8 mouse cellular contexts compared by ENCODE assay signal in the genomic region with DNA sequence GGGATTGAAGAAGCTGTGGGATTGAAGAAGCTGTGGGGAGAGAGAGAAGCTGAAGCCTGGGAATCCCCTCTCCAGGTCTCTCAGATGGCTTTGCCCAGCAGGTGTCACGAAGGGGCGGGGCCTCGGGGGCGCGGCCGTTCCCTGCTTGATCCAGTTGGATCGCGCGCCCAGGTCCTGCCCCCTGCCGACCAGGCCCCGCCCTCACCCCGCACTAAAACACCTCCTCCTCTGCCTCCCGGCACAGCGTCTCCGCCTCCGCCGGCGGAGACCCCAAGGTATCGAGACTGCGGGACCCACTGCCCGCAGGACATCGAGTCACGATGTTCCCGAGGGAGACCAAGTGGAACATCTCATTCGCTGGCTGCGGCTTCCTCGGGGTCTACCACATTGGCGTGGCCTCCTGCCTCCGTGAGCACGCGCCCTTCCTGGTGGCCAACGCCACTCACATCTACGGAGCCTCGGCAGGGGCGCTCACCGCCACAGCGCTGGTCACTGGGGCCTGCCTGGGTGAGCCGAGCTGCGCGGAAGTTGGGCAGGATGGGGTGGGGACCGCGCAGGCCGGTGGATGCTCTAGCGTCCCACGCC. TPM values are rescaled to one million over a fixed set of nuclear protein-coding genes. Genes with fewer than 3 reads are reported as not detected.
A peak's percentile ranks its signal among the peaks of the same experiment; 100 is the strongest.
DNase-seq lines count a peak whose midpoint lies in the region; ATAC-seq and TF ChIP-seq lines count a peak whose summit lies in the region.

Gene Pnpla2, plus strand, starts transcription at position 232 of the 585 bp plus-strand sequence.

- no peaks in the 10 kb centered on the region for H3K9me3 ChIP-seq in hindbrain, postnatal 0 days (ENCODE audit: low read length)

- 0 out of 2 replicates have a peak, but pooled peaks cover 8% of the 10 kb centered on the region for H3K4me1 ChIP-seq in hindbrain, postnatal 0 days (ENCODE audit: insufficient read depth, low read length)

- no peaks in the 10 kb centered on the region for H3K27me3 ChIP-seq in hindbrain, postnatal 0 days (ENCODE audit: insufficient read depth, low read length)

- DNase-seq in gastrocnemius, adult 8-10 months (ENCODE audit: low spot score in 2 of 2), result peak; percentile 93 to 94
- DNase-seq in hindbrain, postnatal 0 days (ENCODE audit: low spot score), result peak; percentile 92
- peak; percentile 86 to 98 for DNase-seq in left cerebral cortex, postnatal 10 days (ENCODE audit: extremely low spot score in 1 of 2, low spot score in 2 of 2)
- peak; percentile 95 for DNase-seq in right cerebral cortex, postnatal 10 days (ENCODE audit: low spot score in 2 of 2)
- peak; percentile 97 for DNase-seq in urinary bladder, postnatal 14 days (ENCODE audit: low spot score)

- peaks cover 19% of the 10 kb centered on the region for H3K36me3 ChIP-seq in hindbrain, postnatal 0 days (ENCODE audit: insufficient read depth, low read length)

- TF ChIP-seq CTCF in hindbrain, postnatal 0 days (IDR thresholded peaks at IDR 0.05; ENCODE audit: low read depth), result peak; percentile 40

- intact Hi-C loops in left cerebral cortex, postnatal 10 days (cut with DNase I), result no loop called here

- under 1% methylated on average over 44 of the region's 45 CpGs for WGBS in hindbrain, postnatal 0 days

- H3K4me3 ChIP-seq in hindbrain, postnatal 0 days (ENCODE audit: low read length), result peak within 1 kb of the TSS; percentile 80

- peak within 1 kb of the TSS; percentile 72 for H3K9ac ChIP-seq in hindbrain, postnatal 0 days (replicated peaks; ENCODE audit: low read length)

- peak within 1 kb of the TSS; percentile 98 for H3K4me2 ChIP-seq in hindbrain, postnatal 0 days (ENCODE audit: low read depth, low read length)

- H3K27ac ChIP-seq in hindbrain, postnatal 0 days, result peak within 1 kb of the TSS; percentile 84

- peak; percentile 81 for ATAC-seq in activated CD4-positive, CD25-positive, alpha-beta regulatory T cell, adult 4 months
- peak; percentile 80 for ATAC-seq in common myeloid progenitor, adult 5-6 weeks (replicated peaks; ENCODE audit: low read depth, poor library complexity, severe bottlenecking)
- peak; percentile 85 for ATAC-seq in hindbrain, postnatal 0 days
- ATAC-seq in megakaryocyte progenitor cell, adult 5-6 weeks (replicated peaks; ENCODE audit: poor library complexity), result peak; percentile 74

RNA-seq across cellular contexts. Expression of gene Pnpla2, which starts in this region (rescaled TPM):
- polyA plus RNA-seq in activated CD4-positive, CD25-positive, alpha-beta regulatory T cell, adult 4 months (2017; shearing (Covaris generic)), result 10 to 100 TPM; 58.2 to 70.2 TPM
- 13.9 and 14.4 TPM in 2 replicates for total RNA-seq in common myeloid progenitor, adult 5-6 weeks (2017)
- total RNA-seq in gastrocnemius, adult 8-10 months (2022), result 100 to 1,000 TPM; 250 to 384 (median 284) TPM
- 8.5 and 10.0 TPM in 2 replicates for total RNA-seq in hindbrain, postnatal 0 days (2014; rRNA removed)
- 20.0 and 22.4 TPM in 2 replicates for polyA plus RNA-seq in hindbrain, postnatal 0 days (2015; fragmentation: Nextera tagmentation; extraction: Ambion mirVana)
- 10 to 100 TPM; 19.2 to 25.5 TPM for total RNA-seq in left cerebral cortex, postnatal 10 days (2021)
- 44.5 and 44.9 TPM in 2 replicates for total RNA-seq in megakaryocyte progenitor cell, adult 5-6 weeks (2015)
- total RNA-seq in megakaryocyte progenitor cell, adult 5-6 weeks (2017), result 15.6 and 20.1 TPM in 2 replicates

Comparison
In these comparisons a context has a peak if more than half of its experiments do, and no peak if none do; other contexts are left out.
1. Peak in every context shown above with its lines: DNase-seq, ATAC-seq, H3K4me3 ChIP-seq and H3K27ac ChIP-seq.
2. RNA of gene Pnpla2 (total RNA-seq): 250 to 384 TPM in gastrocnemius, adult 8-10 months; 15.6 to 44.9 TPM in megakaryocyte progenitor cell, adult 5-6 weeks, 19.2 to 25.5 TPM in left cerebral cortex, postnatal 10 days, 13.9 to 14.4 TPM in common myeloid progenitor, adult 5-6 weeks and 8.5 to 10.0 TPM in hindbrain, postnatal 0 days; every median in the first group is over 4 times any median in the second.